Mouse (Mus musculus) lung, postnatal 10 days (tissue): ENCODE measurements around the gene Shc4.

ENCODE experiments used
- DNase-seq: peaks from one replicate; pipeline ENCODE4 v3.0.0; 2021

The Shc4 gene

GRCm38 (mm10) chr2:125684559-125685440 is 39.1 kb downstream of the Shc4 start:
- DNase-seq = peak; percentile 32

- no peak for DNase-seq
These were observed 40.1 kb downstream of the Shc4 start for GRCm38 (mm10) chr2:125683895-125684294.

DNA sequence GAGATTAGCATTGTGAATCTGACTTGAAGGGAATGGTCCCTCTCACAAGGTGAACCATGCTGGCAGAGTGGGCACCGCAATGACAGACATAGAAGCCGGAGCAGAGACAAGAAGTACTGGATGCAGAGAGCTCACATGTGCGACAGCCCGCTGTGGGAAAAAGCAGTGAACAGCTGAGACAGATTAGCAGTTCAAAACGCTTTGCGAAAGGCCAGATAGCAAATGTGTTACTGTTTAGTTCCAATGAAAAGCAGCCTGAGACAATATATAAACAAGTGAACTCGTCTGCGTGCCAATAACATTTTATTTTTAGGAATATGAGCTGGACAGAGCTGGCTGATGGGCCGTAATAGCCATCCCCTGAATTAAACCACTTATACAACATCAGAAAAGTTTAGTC is 42.1 kb downstream of the Shc4 start:
- DNase-seq = peak; percentile 57

DNA sequence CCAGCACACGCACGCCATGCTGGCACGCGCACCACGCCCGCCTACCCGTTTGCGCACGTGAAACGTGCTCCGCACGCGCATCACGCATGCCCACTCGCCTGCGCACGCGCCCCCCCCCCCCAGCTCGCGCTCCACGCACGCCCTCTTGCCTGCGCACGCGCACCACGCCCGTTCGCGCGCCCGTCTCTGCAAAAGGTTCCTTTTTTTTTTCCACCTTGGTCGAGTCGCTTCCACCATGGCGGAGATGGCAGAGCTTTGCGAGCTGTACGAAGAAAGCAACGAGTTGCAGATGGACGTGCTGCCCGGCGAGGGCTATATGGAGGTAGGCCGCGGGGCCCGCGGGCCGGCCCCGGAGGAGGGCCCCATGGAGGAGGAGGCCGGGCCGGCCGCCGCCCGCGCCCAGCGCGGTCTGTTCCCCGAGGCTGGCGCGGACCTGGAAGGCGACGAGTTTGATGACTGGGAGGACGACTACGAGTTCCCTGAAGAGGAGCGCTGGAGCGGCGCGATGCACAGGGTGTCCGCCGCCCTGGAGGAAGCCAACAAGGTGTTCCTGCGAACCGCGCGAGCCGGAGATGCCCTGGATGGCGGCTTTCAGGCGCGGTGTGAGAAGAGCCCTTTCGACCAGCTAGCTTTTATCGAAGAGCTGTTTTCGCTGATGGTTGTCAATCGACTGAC is 50.9 kb downstream of the Shc4 start, which contains the start of gene Eid1:
Gene Eid1, plus strand, starts transcription at position 139 of the 675 bp plus-strand sequence.
- peak; percentile 85 for DNase-seq

- no peak for DNase-seq
These were observed 51.4 kb downstream of the Shc4 start for GRCm38 (mm10) chr2:125672568-125672956.

GRCm38 (mm10) chr2:125670846-125671245 is 53.1 kb downstream of the Shc4 start:
- DNase-seq = peak; percentile 19

GRCm38 (mm10) chr2:125667721-125668120 is 56.2 kb downstream of the Shc4 start:
- no peak for DNase-seq

GRCm38 (mm10) chr2:125667184-125667583 is 56.8 kb downstream of the Shc4 start:
- no peak for DNase-seq

DNA sequence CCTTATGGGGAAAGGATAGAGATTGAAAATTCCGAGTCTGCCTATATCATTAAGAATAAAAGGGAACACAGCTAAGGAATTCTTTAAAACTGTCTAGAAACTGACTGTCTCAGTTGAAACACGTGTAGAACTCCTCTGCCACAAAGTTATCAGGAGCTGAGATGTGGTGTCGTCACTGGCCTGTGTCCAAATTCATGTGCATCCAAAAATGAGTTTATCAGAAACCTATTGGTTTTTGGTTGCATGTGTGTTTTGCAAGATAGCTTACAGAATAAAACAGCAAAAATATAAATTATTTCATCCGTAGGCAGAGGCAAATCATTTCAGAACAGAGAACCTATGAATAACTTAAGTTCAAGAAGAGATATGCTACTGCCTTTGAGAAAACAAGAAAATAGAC is 57.3 kb downstream of the Shc4 start:
- DNase-seq = no peak

DNA sequence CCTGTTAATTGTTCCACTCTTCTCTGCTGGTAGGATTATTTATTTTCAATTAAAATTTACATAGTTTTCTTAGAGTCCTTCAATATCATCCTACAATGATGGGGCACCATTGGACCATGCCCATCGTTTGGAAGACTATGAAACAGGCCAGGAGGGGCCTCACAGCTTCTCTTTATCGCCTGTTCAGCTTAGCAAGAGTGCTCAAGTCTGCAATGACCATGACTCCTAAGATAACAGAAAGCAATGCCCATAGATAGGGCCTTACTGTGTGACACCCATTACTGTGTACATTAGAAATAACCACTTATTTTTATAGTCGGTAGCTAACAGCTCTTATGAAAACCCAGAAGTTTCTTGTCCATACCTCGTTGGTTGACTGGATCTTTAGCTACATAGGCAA is 58.0 kb downstream of the Shc4 start:
- DNase-seq = no peak

DNA sequence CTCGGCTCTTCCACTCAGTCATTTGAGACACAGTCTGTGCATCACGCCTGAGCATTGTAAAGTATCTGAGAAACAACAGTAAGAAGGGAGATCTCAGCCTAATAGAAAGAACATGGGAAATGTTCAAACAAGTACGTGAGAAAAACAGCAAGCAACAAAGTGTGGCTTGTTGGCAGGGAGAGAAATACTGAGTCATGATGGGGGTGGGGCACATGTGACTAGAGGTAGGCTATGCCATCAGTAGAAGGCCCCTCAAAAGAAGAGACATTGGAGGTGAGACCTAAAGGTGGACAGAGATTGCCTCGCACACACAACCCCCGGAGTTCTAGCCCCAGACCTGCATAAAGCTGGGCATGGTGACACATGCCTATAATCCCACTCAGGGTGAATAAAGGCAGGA is 58.7 kb downstream of the Shc4 start:
- DNase-seq = no peak

DNA sequence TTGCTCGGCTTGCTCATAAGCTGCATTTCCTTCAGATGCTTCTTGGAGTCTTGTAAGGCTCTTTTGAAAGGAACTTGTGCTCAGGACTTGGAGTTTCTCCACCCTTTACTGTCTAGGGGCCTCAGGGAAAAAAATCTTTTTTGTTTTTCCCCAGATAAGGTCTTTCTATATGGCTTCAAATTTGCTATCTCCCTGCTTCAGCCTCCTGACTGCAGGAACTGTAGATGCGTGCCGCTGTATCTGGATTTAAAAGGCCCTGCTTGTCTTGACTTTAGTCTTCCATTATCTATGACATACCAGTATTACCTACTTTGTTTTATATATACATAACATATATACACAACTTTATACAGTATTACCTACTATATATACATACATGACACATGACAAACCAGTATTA is 61.4 kb downstream of the Shc4 start:
- no peak for DNase-seq

- DNase-seq = no peak
These were observed 62.8 kb downstream of the Shc4 start for GRCm38 (mm10) chr2:125661156-125661555.

- DNase-seq = peak; percentile 18
These were observed 63.3 kb downstream of the Shc4 start for GRCm38 (mm10) chr2:125660537-125661130.

DNA sequence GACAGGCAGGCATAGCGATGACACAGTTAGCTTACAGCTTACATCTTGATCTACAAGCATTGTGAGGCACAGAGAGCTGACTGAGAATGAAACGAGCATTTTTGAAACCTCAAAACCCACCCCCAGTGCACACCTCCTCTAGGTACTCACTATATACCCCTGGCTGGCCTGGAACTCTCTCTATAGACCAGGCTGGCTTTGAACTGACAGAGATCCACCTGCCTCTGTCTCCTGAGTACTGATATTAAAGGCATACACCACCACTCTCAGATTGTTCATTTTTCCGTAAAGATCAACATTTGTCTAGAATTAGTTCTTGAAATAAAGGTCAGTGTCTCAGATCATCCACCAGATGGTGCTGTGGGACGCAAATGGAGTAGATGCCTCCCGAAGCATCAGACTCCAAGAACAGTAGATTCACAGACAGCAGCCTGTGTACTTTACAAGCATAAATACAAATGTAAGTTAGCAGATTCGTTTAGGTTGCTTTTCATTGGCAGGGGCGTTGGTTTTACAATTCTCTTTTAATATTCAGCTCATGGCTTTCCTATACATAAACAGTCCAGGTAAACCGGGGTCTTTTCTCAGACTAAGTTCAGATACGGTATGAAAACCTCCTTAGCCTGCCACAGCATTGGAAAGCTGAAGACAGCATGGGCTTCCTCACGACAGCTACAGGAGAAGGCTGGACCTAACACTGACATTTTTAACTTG is 64.0 kb downstream of the Shc4 start:
- DNase-seq = peak; percentile 83

DNA sequence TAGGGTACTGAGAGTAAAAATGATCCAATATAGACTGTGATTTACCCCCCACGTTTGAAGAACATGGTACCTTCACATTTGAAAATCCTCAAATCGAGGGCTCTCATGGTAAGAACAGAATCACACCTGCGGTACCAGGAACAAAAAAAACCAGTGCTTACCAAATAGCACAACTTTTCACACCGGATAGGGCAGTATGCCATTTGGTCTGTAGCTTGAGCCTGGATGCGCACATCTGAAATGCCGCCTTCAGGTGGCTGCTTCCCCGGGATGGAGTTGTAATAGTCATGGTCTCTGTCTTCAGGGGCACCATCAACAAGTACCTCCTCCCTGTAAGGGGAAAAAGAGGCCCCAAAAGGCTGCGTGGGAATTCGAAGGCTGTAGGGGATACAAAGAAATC is 68.6 kb downstream of the Shc4 start:
- DNase-seq = no peak

DNA sequence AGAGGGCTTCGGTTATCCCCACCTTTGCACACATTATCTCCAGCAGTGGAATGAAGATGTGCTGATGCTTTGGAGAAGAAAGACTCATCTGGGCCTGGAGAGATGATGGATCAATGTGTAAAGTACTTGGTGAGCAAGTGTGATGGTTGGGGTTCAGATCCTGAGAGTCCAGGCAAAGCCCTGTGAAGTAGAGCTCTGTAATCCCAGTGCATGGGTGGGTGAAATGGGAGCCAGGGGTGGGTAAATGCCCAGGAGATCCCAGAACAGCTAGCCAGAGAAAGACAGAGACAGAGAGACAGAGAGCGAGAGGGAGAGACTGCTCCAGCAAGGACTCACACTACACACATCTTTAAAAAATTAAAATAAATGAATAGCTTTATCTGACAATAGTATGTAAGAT is 70.7 kb downstream of the Shc4 start:
- no peak for DNase-seq

DNA sequence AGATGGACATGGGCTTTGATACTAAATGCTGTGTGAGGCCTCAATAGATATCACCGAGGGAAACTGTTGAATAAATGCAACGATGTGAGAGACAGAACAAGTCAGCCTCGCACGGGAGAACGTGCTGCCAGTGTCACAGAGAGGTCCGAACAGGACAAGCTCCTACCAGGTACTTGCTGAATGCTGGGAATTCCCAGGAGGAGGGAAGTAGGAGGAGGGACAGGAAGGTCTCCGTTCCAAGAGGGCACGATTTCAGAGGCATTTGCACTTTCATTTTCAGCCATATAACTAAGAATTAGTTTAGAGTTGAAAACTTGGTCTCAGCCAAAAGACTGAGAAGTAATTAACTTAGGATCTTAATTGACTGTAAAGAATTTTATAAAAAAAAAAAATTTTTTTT is 72.4 kb downstream of the Shc4 start:
- no peak for DNase-seq

DNA sequence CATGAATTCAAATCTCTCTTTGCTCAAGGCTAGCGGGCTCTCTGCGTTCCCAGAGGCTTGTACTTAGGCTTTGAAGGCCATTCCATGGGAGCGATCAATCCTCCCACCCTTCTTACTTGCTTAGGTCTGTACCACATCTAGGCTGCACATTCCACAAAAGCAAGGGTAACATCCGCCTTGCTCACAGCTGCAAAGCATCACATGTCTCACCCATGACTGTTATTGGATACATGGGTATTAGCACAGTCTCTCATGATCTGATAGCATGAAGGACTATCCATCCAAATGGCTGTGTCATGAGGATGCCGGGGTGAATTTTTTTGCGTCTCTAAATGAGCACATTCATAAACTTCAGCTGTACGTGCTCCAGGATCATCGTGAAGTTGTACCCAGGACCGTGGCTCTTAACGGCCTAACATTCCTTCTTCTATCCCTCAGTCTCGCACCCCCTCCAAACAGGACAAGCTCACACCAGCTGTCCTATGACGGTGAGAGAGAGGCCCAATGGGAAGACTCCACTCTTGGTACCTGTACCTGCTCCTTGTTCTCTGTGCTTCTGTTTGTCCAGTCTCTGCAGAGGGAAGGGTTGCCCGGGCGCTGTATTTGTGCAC is 73.1 kb downstream of the Shc4 start:
- DNase-seq = peak; percentile 18

DNA sequence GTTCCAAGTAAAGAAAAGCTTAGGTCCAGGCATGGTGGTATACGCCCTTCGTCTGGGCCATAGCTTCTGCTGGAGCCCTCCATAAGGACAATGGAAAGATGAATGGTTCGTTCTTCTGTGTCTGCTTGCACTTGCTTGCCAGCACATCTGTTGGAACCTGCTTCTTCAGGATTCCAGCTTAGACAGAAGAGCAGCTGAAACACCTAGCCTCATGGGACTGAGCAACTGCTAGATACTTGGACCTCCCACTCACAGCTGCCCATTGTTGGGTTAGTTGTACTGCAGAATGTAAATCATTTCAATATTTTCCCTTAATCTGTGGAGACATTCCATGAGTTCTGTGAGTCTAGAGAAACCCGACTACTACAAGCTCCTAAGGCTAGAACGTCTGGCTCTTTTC is 73.9 kb downstream of the Shc4 start:
- no peak for DNase-seq

GRCm38 (mm10) chr2:125644912-125645311 is 79.0 kb downstream of the Shc4 start:
- DNase-seq = no peak

GRCm38 (mm10) chr2:125637331-125637730 is 86.6 kb downstream of the Shc4 start:
- no peak for DNase-seq

GRCm38 (mm10) chr2:125630010-125630409 is 93.9 kb downstream of the Shc4 start:
- DNase-seq = no peak
